Mouse (Mus musculus): ENCODE measurements around the gene Shoc2. TPM values are rescaled to one million over a fixed set of nuclear protein-coding genes. Genes with fewer than 3 reads are reported as not detected.

Shoc2 gene
- polyA plus RNA-seq, 1 experiment from 2014 or later: 35.8 TPM

DNA sequence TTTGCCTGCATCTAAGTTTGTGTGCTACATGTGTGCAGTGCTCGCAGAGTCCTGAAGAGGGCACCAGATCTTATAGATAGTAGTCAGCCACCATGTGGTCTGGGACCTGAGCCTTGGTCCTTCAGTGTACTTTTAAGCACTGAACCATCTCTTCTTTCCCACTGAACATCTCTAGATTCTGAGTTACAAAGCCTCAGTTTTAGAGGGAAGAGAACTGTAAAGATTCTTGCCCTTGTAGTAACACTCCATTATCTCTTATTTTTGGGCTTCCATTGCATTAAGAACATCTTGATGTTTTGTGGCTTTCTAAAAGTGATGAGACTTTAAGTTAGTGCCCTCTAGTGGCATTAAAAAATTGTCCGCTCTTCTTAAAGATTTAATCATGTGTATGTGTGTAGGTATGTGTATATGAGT lies 18.8 kb upstream of the Shoc2 start:
- Histone ChIP-seq H3K27ac (ENCODE audit: low read length) (no peak overlapping the region), H3K4me2 (ENCODE audit: low read depth, low read length) (no peak overlapping the region), H3K4me3 (ENCODE audit: low read length) (no peak overlapping the region), H3K36me3 (ENCODE audit: control insufficient read depth, insufficient read depth, low read length) (peaks cover 15% of the 10 kb centered on the region; the same call in 1 of the 2 replicates), H3K4me1 (ENCODE audit: control insufficient read depth, insufficient read depth, low read length) (no peaks in the 10 kb centered on the region), H3K27me3 (replicated peaks; ENCODE audit: control insufficient read depth, insufficient read depth, low read length) (no peaks in the 10 kb centered on the region), H3K9ac (ENCODE audit: low read depth, low read length) (no peak overlapping the region), H3K9me3 (ENCODE audit: control insufficient read depth, low read length) (no peaks in the 10 kb centered on the region)
- WGBS: 92% methylated on average over 2 of the region's 2 CpGs
- no peak for ATAC-seq

- Histone ChIP-seq H3K4me3 (ENCODE audit: low read length) (no peak overlapping the region), H3K4me2 (ENCODE audit: low read depth, low read length) (no peak overlapping the region), H3K27ac (ENCODE audit: low read length) (no peak overlapping the region), H3K27me3 (replicated peaks; ENCODE audit: control insufficient read depth, insufficient read depth, low read length) (no peaks in the 10 kb centered on the region), H3K9ac (ENCODE audit: low read depth, low read length) (no peak overlapping the region), H3K4me1 (ENCODE audit: control insufficient read depth, insufficient read depth, low read length) (no peaks in the 10 kb centered on the region), H3K36me3 (ENCODE audit: control insufficient read depth, insufficient read depth, low read length) (peaks cover 13% of the 10 kb centered on the region; the same call in 1 of the 2 replicates), H3K9me3 (ENCODE audit: control insufficient read depth, low read length) (no peaks in the 10 kb centered on the region)
- WGBS: 89% methylated on average over 1 of the region's 1 CpGs
- no peak for ATAC-seq
Observed at GRCm38 (mm10) chr19:53926705-53927104, 17.4 kb upstream of the Shoc2 start.

DNA sequence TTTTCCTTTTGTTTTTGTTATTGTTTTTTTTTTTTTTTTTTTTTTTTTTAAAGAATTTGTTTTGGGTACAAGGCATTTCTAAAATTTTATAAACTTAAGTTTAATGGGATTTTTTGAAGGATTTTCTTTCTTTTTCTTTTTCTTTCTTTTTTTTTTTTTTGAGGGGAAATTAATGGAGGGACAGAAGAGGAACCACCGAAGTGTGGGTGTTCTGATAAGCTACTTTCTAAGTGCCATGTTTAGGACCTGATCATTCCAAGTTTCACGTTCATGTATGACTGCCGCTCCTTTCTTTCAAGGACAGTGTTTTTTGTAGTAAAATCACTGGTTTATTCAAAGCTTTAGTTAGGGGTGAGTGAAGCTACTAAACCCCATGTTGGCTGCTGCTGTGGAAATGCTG lies 14.9 kb upstream of the Shoc2 start:
- WGBS: 93% methylated on average over 3 of the region's 3 CpGs
- H3K36me3 ChIP-seq (ENCODE audit: control insufficient read depth, insufficient read depth, low read length): peaks cover 6% of the 10 kb centered on the region; the same call in 1 of the 2 replicates
- ATAC-seq: no peak
- H3K27me3 ChIP-seq (replicated peaks; ENCODE audit: control insufficient read depth, insufficient read depth, low read length): no peaks in the 10 kb centered on the region
- no peaks in the 10 kb centered on the region for H3K4me1 ChIP-seq (ENCODE audit: control insufficient read depth, insufficient read depth, low read length)
- H3K4me2 ChIP-seq (ENCODE audit: low read depth, low read length): no peak overlapping the region
- H3K9ac ChIP-seq (ENCODE audit: low read depth, low read length): no peak overlapping the region
- H3K27ac ChIP-seq (ENCODE audit: low read length): no peak overlapping the region
- H3K9me3 ChIP-seq (ENCODE audit: control insufficient read depth, low read length): no peaks in the 10 kb centered on the region
- H3K4me3 ChIP-seq (ENCODE audit: low read length): no peak overlapping the region

GRCm38 (mm10) chr19:53933050-53933449 lies 11.1 kb upstream of the Shoc2 start:
- Histone ChIP-seq H3K4me2 (ENCODE audit: low read depth, low read length) (no peak overlapping the region), H3K27me3 (replicated peaks; ENCODE audit: control insufficient read depth, insufficient read depth, low read length) (no peaks in the 10 kb centered on the region), H3K9me3 (ENCODE audit: control insufficient read depth, low read length) (no peaks in the 10 kb centered on the region), H3K9ac (ENCODE audit: low read depth, low read length) (no peak overlapping the region), H3K4me1 (ENCODE audit: control insufficient read depth, insufficient read depth, low read length) (no peaks in the 10 kb centered on the region), H3K4me3 (ENCODE audit: low read length) (no peak overlapping the region), H3K27ac (ENCODE audit: low read length) (no peak overlapping the region), H3K36me3 (ENCODE audit: control insufficient read depth, insufficient read depth, low read length) (0 out of 2 replicates have a peak, but pooled peaks cover 2% of the 10 kb centered on the region)
- ATAC-seq: no peak

DNA sequence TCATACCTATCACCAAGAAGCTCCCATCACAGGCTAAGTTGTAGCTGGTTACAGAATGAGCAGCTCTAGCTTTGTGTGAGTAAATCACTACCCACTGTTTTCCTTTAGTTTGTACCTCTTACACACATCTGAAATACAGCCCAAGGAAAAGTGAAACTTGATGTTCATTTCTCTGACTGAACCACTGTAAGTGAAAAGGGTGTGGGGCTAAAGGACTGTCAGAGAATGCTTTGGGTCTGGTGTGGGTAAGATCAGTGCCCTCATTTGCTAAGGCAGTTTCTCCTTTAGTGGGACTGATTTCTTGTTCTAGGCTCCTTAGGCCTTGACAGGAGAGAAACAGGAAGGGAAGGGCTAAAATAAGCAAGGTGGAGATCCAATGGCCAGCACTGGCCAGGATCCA lies 10.1 kb upstream of the Shoc2 start:
- ATAC-seq: no peak
- H3K27me3 ChIP-seq (replicated peaks; ENCODE audit: control insufficient read depth, insufficient read depth, low read length): no peaks in the 10 kb centered on the region
- no peaks in the 10 kb centered on the region for H3K4me1 ChIP-seq (ENCODE audit: control insufficient read depth, insufficient read depth, low read length)
- 0 out of 2 replicates have a peak, but pooled peaks cover 2% of the 10 kb centered on the region for H3K36me3 ChIP-seq (ENCODE audit: control insufficient read depth, insufficient read depth, low read length)
- no peaks in the 10 kb centered on the region for H3K9me3 ChIP-seq (ENCODE audit: control insufficient read depth, low read length)
- no peak overlapping the region for H3K4me2 ChIP-seq (ENCODE audit: low read depth, low read length)
- no peak overlapping the region for H3K27ac ChIP-seq (ENCODE audit: low read length)
- no peak overlapping the region for H3K9ac ChIP-seq (ENCODE audit: low read depth, low read length)
- H3K4me3 ChIP-seq (ENCODE audit: low read length): no peak overlapping the region

- Histone ChIP-seq H3K27ac (ENCODE audit: low read length) (no peak overlapping the region), H3K9me3 (ENCODE audit: control insufficient read depth, low read length) (no peaks in the 10 kb centered on the region), H3K4me3 (ENCODE audit: low read length) (no peak overlapping the region), H3K4me2 (ENCODE audit: low read depth, low read length) (no peak overlapping the region), H3K9ac (ENCODE audit: low read depth, low read length) (no peak overlapping the region), H3K36me3 (ENCODE audit: control insufficient read depth, insufficient read depth, low read length) (no peaks in the 10 kb centered on the region), H3K4me1 (ENCODE audit: control insufficient read depth, insufficient read depth, low read length) (peaks cover 4% of the 10 kb centered on the region; the same call in 1 of the 2 replicates), H3K27me3 (replicated peaks; ENCODE audit: control insufficient read depth, insufficient read depth, low read length) (no peaks in the 10 kb centered on the region)
- WGBS: 83% methylated on average over 4 of the region's 4 CpGs
- ATAC-seq: no peak
Observed at GRCm38 (mm10) chr19:53939467-53939866, 4.6 kb upstream of the Shoc2 start.

DNA sequence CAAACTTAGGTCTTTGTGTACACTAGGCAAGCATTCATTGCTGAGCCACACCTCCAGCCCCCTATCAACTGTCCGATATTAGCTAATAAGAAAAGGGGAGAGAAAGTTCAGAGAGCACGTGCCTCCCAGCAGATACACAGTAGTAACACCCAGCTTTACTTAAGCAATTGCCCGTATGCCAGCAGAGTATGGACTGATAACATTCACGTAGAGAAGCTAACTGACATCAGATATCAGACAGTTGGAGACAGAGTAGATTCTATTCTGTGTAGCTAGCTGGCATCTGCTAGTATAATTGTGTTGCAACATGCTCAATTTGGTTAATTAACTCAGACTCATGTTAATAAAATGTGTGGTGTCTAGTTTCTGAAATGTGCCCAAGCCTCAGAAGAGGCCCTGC lies 3.0 kb upstream of the Shoc2 start:
- no peak overlapping the region for H3K9ac ChIP-seq (ENCODE audit: low read depth, low read length)
- H3K27me3 ChIP-seq (replicated peaks; ENCODE audit: control insufficient read depth, insufficient read depth, low read length): no peaks in the 10 kb centered on the region
- no peaks in the 10 kb centered on the region for H3K9me3 ChIP-seq (ENCODE audit: control insufficient read depth, low read length)
- ATAC-seq: no peak
- H3K27ac ChIP-seq (ENCODE audit: low read length): no peak overlapping the region
- 61% methylated on average over 4 of the region's 4 CpGs for WGBS
- peaks cover 7% of the 10 kb centered on the region; the same call in 1 of the 2 replicates for H3K4me1 ChIP-seq (ENCODE audit: control insufficient read depth, insufficient read depth, low read length)
- no peak overlapping the region for H3K4me2 ChIP-seq (ENCODE audit: low read depth, low read length)
- no peaks in the 10 kb centered on the region for H3K36me3 ChIP-seq (ENCODE audit: control insufficient read depth, insufficient read depth, low read length)
- no peak overlapping the region for H3K4me3 ChIP-seq (ENCODE audit: low read length)

- Histone ChIP-seq H3K9ac (ENCODE audit: low read depth, low read length) (no peak overlapping the region), H3K27ac (ENCODE audit: low read length) (no peak overlapping the region), H3K4me1 (ENCODE audit: control insufficient read depth, insufficient read depth, low read length) (peaks cover 7% of the 10 kb centered on the region; the same call in 1 of the 2 replicates), H3K4me3 (ENCODE audit: low read length) (no peak overlapping the region), H3K9me3 (ENCODE audit: control insufficient read depth, low read length) (no peaks in the 10 kb centered on the region), H3K27me3 (replicated peaks; ENCODE audit: control insufficient read depth, insufficient read depth, low read length) (no peaks in the 10 kb centered on the region), H3K4me2 (ENCODE audit: low read depth, low read length) (no peak overlapping the region), H3K36me3 (ENCODE audit: control insufficient read depth, insufficient read depth, low read length) (no peaks in the 10 kb centered on the region)
- ATAC-seq: no peak
- WGBS: 88% methylated on average over 2 of the region's 2 CpGs
Observed at GRCm38 (mm10) chr19:53942342-53942741, 1.8 kb upstream of the Shoc2 start.

DNA sequence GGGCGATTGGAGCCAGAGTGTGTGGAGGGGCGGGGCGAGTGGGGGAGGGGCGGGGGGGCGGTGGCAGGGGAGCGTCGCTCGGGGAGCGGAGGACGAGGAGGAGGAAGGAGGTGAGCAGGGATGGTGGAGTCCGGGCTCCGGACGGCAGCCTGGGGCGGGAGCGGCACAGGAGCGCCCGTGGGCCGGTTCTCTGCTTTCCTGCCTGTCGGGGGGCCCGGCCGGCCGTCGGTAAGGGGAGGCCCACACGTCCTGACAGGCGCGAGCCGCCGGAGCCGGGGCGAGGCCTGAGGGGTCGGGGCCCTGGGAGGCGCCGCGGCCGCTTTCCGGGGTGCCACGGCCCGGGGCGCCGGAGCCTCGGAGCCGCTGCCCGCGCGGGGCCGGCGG lies 672 bp downstream of the Shoc2 start:
- H3K9ac ChIP-seq (ENCODE audit: low read depth, low read length): peak overlapping the region; percentile 94
- no peaks in the 10 kb centered on the region for H3K27me3 ChIP-seq (replicated peaks; ENCODE audit: control insufficient read depth, insufficient read depth, low read length)
- peak overlapping the region; percentile 96 for H3K27ac ChIP-seq (ENCODE audit: low read length)
- H3K9me3 ChIP-seq (ENCODE audit: control insufficient read depth, low read length): no peaks in the 10 kb centered on the region
- H3K4me2 ChIP-seq (ENCODE audit: low read depth, low read length): peak overlapping the region; percentile 75; the same call in 1 of the 2 replicates
- H3K4me1 ChIP-seq (ENCODE audit: control insufficient read depth, insufficient read depth, low read length): peaks cover 7% of the 10 kb centered on the region; the same call in 1 of the 2 replicates
- H3K4me3 ChIP-seq (ENCODE audit: low read length): peak overlapping the region; percentile 86
- H3K36me3 ChIP-seq (ENCODE audit: control insufficient read depth, insufficient read depth, low read length): no peaks in the 10 kb centered on the region
- ATAC-seq: no peak; the same call in 1 of the 2 replicates
- under 1% methylated on average over 37 of the region's 47 CpGs for WGBS

Measured in intestine, embryonic 16.5 days (tissue).